Mouse (Mus musculus): ENCODE results near the gene Abraxas1.

Gene Abraxas1

GRCm38 (mm10) chr5:100837907-100838306 is 17.1 kb upstream of the Abraxas1 start:
- TF ChIP-seq GATA4 (IDR thresholded peaks at IDR 0.05; ENCODE audit: insufficient replicate concordance, low read length): no peak

- TF ChIP-seq GATA4 (IDR thresholded peaks at IDR 0.05; ENCODE audit: insufficient replicate concordance, low read length): no peak
Measured at GRCm38 (mm10) chr5:100835862-100836538, 15.2 kb upstream of the Abraxas1 start.

- TF ChIP-seq GATA4 (IDR thresholded peaks at IDR 0.05; ENCODE audit: insufficient replicate concordance, low read length): no peak
Measured at GRCm38 (mm10) chr5:100833841-100834240, 13.1 kb upstream of the Abraxas1 start.

GRCm38 (mm10) chr5:100832680-100833079 is 11.9 kb upstream of the Abraxas1 start:
- TF ChIP-seq GATA4 (IDR thresholded peaks at IDR 0.05; ENCODE audit: insufficient replicate concordance, low read length): no peak

- TF ChIP-seq GATA4 (IDR thresholded peaks at IDR 0.05; ENCODE audit: insufficient replicate concordance, low read length): no peak
Measured at GRCm38 (mm10) chr5:100828701-100829100, 7.9 kb upstream of the Abraxas1 start.

GRCm38 (mm10) chr5:100826531-100826930 is 5.8 kb upstream of the Abraxas1 start:
- no peak for TF ChIP-seq GATA4 (IDR thresholded peaks at IDR 0.05; ENCODE audit: insufficient replicate concordance, low read length)

GRCm38 (mm10) chr5:100825975-100826374 is 5.2 kb upstream of the Abraxas1 start:
- TF ChIP-seq GATA4 (IDR thresholded peaks at IDR 0.05; ENCODE audit: insufficient replicate concordance, low read length): no peak

- TF ChIP-seq GATA4 (IDR thresholded peaks at IDR 0.05; ENCODE audit: insufficient replicate concordance, low read length): no peak
Measured at GRCm38 (mm10) chr5:100822826-100823225, 2.1 kb upstream of the Abraxas1 start.

GRCm38 (mm10) chr5:100821375-100821774 is 610 bp upstream of the Abraxas1 start:
- TF ChIP-seq GATA4 (IDR thresholded peaks at IDR 0.05; ENCODE audit: insufficient replicate concordance, low read length): no peak

GRCm38 (mm10) chr5:100819568-100820480 is 941 bp downstream of the Abraxas1 start:
- no peak for TF ChIP-seq GATA4 (IDR thresholded peaks at IDR 0.05; ENCODE audit: insufficient replicate concordance, low read length)

- no peak for TF ChIP-seq GATA4 (IDR thresholded peaks at IDR 0.05; ENCODE audit: insufficient replicate concordance, low read length)
Measured at GRCm38 (mm10) chr5:100818341-100818740, 2.4 kb downstream of the Abraxas1 start.

GRCm38 (mm10) chr5:100798165-100798860 is 22.5 kb downstream of the Abraxas1 start, which contains the start of the genes Helq and Mrps18c:
Gene Helq (minus strand): TSS chr5:100798598.
Gene Mrps18c (plus strand): TSS chr5:100798627.
- TF ChIP-seq GATA4 (IDR thresholded peaks at IDR 0.05; ENCODE audit: insufficient replicate concordance, low read length): peak; percentile 79; the same call in 1 of the 2 replicates

- TF ChIP-seq GATA4 (IDR thresholded peaks at IDR 0.05; ENCODE audit: insufficient replicate concordance, low read length): no peak
Measured at GRCm38 (mm10) chr5:100794084-100794483, 26.7 kb downstream of the Abraxas1 start.

GRCm38 (mm10) chr5:100792261-100792660 is 28.5 kb downstream of the Abraxas1 start:
- TF ChIP-seq GATA4 (IDR thresholded peaks at IDR 0.05; ENCODE audit: insufficient replicate concordance, low read length): no peak

GRCm38 (mm10) chr5:100787527-100787926 is 33.2 kb downstream of the Abraxas1 start:
- TF ChIP-seq GATA4 (IDR thresholded peaks at IDR 0.05; ENCODE audit: insufficient replicate concordance, low read length): no peak

Measured in liver, adult (tissue).